Mouse (Mus musculus) heart, adult 8-10 months (tissue): ENCODE results near the gene Dusp8. TPM values are rescaled to one million over a fixed set of nuclear protein-coding genes. Genes with fewer than 3 reads are reported as not detected.

Source experiments
- DNase-seq: peaks from one replicate; pipeline ENCODE4 v3.0.0; 2022; ENCODE audit warnings: low spot score
- total RNA-seq, 4 experiments: library from RNA; stranded (reverse); gene quantifications; 2 replicates each; pipeline ENCODE4 v1.2.4; 2022

Gene Dusp8
- total RNA-seq, 4 experiments from 2014 or later = 26.3 to 48.9 (median 37.9) TPM

DNA sequence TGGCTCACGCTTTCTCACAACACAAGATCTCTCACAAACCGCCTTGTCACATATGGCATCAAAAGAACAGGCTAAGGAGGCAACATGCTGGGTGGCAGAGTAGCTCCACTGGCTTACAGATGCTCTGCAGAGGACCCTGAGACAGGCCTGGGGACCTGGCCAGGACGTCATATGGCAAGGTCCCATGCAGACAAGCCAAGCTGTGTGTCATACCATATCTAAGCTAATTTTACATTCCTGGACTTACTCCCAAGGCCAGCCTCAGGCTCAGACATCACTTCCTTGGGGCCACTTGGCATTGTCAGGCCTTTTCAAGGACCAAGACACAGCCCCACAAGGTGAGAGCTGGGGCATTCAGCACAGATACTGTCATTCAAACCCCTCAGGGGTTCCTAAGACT is 40.2 kb downstream of the Dusp8 start:
- DNase-seq = no peak

DNA sequence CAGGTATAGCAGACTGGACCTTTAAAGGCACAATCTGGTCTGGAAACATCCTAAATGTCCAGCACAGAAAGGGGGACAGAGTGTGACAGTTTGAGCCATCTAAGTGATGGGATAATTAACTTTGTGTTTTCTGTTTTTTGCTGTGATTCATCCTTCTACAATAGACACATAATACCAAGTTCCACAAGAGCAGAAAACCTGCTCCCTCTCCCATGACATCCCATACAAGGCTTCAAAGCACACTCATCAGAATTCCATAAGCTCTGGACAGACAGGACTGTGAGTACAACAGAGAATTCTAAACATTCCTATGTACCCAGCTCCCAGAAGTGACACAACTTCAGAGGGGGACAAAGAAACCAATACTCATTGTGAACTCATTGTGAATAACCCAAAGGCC is 45.1 kb downstream of the Dusp8 start:
- no peak for DNase-seq

DNA sequence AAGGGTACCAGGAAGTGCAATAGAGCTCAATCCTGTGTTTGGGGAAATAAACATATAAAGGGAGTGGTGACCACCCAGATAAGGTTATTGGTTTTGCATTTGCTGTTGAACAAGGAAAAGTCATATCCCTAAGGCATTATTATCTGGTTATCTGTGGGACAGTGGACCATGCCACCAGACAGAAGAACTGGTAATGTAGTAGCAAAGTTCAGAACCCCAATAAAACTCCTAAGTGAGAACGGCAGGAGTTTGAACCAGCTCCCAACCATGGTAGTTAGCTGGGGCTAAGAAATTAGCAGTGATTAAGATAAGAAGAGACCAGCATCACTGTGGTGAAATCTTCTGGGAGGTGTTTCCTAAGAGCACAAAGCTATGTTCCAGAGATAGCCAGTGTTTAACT is 49.7 kb downstream of the Dusp8 start:
- no peak for DNase-seq

DNA sequence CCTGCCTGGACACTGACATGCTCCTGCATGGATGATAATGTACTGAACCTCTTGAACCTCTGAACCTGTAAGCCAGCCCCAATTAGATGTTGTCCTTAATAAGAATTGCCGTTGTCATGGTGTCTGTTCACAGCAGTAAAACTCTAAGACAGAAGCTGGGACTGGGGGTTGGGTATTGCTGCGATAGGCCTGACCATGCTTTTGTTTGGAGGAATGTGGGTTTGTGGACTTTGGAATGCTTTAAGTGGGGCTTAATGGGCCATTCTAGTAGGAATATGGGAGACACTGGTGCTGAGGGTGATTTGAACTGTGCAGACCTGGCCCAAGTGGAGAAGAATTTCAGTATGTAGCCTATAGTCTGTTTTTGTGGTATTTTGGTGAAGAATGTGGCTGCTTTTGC is 50.3 kb downstream of the Dusp8 start:
- no peak for DNase-seq

DNA sequence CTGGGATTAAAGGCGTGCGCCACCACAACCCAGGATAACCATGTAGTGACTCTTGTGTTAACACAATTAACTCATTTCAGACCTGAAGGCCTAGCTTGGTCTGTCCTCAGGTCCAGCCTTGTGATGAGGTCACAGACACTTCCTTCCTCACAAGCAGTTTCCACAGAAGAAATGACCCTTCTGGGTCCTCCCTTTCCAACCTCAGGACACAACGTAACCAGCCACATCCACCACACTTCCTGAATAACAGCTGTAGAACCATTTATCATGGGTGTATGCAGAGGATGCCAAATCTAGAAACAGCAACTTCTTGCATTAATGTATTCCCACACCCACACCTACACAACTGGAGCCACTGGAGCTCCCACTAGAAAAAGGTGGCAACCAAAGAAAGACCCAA is 54.9 kb downstream of the Dusp8 start:
- peak; percentile 81 for DNase-seq

DNA sequence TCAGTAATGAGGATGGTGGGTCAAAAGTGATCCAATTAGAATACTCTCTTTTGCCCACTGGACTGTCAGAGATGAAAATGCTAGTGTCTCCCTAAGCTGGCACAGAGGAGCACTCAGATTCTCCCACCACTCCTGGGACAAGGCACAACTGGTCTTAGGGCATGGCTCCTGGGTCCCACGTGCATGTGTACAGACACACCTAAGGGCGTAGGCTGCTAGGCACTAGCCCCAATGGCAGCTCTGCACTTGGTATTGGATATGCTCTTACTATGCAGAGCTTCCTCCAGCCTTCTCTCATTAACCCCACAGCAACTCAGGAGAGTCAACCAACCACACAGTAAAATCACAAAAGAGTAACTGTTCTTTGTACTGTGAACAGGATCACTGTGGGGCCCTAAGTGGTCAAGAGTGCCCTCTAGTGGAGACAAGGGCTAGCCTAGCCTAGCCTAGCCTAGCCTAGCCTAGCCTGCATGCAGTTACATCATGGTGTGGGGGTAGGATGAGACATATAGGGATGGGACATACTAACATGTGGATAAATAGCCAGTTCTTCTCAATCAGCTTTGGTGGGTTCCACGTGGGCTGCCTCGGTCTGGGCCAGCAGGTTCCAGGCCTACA is 58.0 kb downstream of the Dusp8 start:
- peak; percentile 60 for DNase-seq

DNA sequence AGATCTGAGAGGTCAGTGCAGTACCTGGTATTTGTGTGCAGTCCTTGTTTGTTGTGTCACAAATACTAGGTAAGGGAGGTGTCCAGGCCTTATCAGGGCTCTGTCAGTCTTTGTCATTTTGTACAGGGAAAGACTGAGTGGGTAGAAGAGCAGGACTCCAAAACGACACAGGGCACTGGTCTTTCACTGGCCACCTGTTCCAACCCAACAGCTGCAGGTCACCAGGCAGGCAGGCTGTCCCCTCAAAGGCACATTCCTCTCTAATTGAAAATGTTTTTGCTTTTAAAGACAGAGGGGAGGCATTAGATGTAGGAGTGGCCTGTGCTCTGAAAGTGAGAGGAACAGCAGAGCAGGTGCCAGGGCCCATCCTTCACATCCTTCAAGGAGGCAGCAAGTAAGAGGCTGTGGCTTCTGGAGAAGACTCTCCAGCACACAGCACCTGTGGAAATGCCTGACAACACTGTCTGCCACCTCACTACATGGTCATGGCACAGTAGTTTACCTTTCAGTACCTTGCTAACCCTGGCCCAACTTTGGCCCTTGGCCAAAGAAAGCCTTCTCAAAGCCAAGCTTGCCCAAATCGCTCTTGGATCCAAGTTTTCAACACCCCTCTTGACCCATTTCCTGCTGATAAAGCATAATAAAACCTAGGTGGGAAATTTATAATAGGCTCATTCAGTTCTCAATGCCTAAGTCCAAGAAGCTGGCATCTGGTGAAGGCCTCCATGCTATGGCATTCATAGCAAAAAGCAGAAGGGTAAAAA is 60.4 kb downstream of the Dusp8 start:
- DNase-seq = no peak

DNA sequence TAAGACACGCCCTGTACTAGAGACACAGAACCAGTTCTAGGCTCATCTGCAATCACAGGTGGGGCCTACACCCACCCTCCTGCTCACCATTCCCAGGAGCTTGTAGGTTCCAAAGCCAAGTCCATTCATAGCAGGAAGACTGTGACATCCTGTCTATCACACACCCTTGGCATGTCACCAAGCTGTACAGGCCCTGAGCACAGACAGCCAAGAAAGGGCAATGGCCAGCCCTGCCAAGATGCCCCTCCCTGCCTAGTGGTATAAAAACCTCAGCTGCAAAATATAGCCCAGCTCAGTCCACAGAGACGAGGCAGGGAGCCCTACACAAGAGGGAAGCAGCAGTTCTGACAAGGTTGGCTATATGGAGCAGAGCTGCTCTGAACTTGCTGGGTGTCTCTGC is 61.4 kb downstream of the Dusp8 start:
- DNase-seq = peak; percentile 85

DNA sequence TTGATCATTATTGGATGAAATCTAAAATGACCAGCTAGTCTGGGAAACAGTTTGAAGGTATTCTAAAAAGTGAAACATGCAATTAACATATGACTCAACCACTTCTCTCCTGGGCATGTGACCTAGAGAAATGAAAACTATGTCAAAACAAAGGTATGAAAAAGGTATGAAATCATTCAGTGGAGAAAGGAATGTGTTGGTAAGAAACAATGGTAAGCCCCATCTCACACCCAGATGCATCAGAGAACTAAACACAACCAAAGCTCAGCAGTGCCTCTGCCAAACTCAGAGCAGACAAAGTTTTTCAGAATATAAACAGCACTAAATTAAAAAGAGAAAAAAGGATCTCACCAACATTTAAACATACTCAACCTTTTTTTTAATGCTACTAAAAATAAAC is 65.6 kb downstream of the Dusp8 start:
- no peak for DNase-seq

Other genes with a start within 250 kb of the Dusp8 start
- 10 to 100 TPM; 55.3 to 61.2 (median 57.8) TPM for gene Tollip, start 177.3 kb downstream of the Dusp8 start, total RNA-seq
- gene Brsk2, start 146.1 kb downstream of the Dusp8 start, total RNA-seq = under 1 TPM; 0.16 to 0.43 (median 0.22) TPM
- 10 to 100 TPM; 45.2 to 53.5 (median 46.9) TPM for gene Mob2, start 34.8 kb downstream of the Dusp8 start, total RNA-seq
- not detected for gene Gm45618, start 24.9 kb upstream of the Dusp8 start, total RNA-seq
- not detected for gene Gm39115, start 40.2 kb upstream of the Dusp8 start, total RNA-seq
- gene Gm45337, start 48.8 kb upstream of the Dusp8 start, total RNA-seq = not detected
- gene Gm29735, start 61.3 kb upstream of the Dusp8 start, total RNA-seq = not detected
- gene Gm4553, start 69.9 kb upstream of the Dusp8 start, total RNA-seq = not detected
- gene Krtap5-2, start 80.2 kb upstream of the Dusp8 start, total RNA-seq = not detected
- gene Gm10153, start 94.5 kb upstream of the Dusp8 start, total RNA-seq = not detected
- not detected for gene Krtap5-3, start 105.5 kb upstream of the Dusp8 start, total RNA-seq
- gene Gm7579, start 116.0 kb upstream of the Dusp8 start, total RNA-seq = not detected
- under 1 TPM in 1 of 4 experiments, not detected in 3; 0.22 TPM for gene Krtap5-5, start 134.1 kb upstream of the Dusp8 start, total RNA-seq
- gene Gm40460, start 145.2 kb upstream of the Dusp8 start, total RNA-seq = not detected
- not detected for gene Gm2431, start 162.5 kb upstream of the Dusp8 start, total RNA-seq
- gene Gm4559, start 178.5 kb upstream of the Dusp8 start, total RNA-seq = not detected
- gene Krtap5-1, start 201.3 kb upstream of the Dusp8 start, total RNA-seq = not detected
- gene Krtap5-4, start 207.7 kb upstream of the Dusp8 start, total RNA-seq = not detected